Mouse (Mus musculus) hindbrain, embryonic 13.5 days (tissue): ENCODE results near the gene Prnp. TPM values are rescaled to one million over a fixed set of nuclear protein-coding genes. Genes with fewer than 3 reads are reported as not detected.

Experiments used
- ATAC-seq: fragments of 200-750 bp; cut with Nextera tagmentation; 2 replicates; pipeline ENCODE4 v1.8.0; 2017; ENCODE audit warnings: moderate TSS enrichment; ENCODE audit not compliant: low FRiP score
- H3K27ac ChIP-seq: fragments of 300-500 bp; sonication (generic); 2 replicates; pipeline ENCODE4 v1.5.1; 2015; ENCODE audit warnings: inconsistent platforms, mild to moderate bottlenecking, moderate library complexity
- H3K27me3 ChIP-seq: fragments of 300-500 bp; sonication (generic); 2 replicates; pipeline ENCODE4 v1.6.1; 2015; ENCODE audit warnings: mild to moderate bottlenecking, inconsistent platforms
- H3K36me3 ChIP-seq: fragments of 300-500 bp; sonication (generic); 2 replicates; pipeline ENCODE4 v1.6.1; 2015; ENCODE audit warnings: mild to moderate bottlenecking, inconsistent platforms
- H3K4me1 ChIP-seq: fragments of 300-500 bp; sonication (generic); replicated peaks from 2 replicates; pipeline ENCODE4 v1.6.1; 2015; ENCODE audit warnings: inconsistent platforms
- H3K4me2 ChIP-seq: fragments of 300-500 bp; sonication (generic); 2 replicates; pipeline ENCODE4 v1.6.1; 2015; ENCODE audit warnings: inconsistent platforms, mild to moderate bottlenecking, moderate library complexity
- H3K4me3 ChIP-seq: fragments of 300-500 bp; sonication (generic); 2 replicates; pipeline ENCODE4 v1.5.1; 2015; ENCODE audit warnings: mild to moderate bottlenecking, inconsistent platforms
- H3K9ac ChIP-seq: fragments of 300-500 bp; sonication (generic); 2 replicates; pipeline ENCODE4 v1.6.1; 2015; ENCODE audit warnings: mild to moderate bottlenecking, inconsistent platforms
- H3K9me3 ChIP-seq: fragments of 300-500 bp; sonication (generic); 2 replicates; pipeline ENCODE4 v1.6.1; 2016; ENCODE audit warnings: inconsistent platforms
- WGBS: fragments of 180-500 bp; shearing (Covaris S2); methylation state at CpG from one replicate; pipeline ENCODE4 v1.1.7; 2015; 5-methylcytosine and 5-hydroxymethylcytosine counted together
- polyA plus RNA-seq: library from polyadenylated mRNA; unstranded; fragments of >200 nt; fragmentation: Nextera tagmentation; extraction: Ambion mirVana; gene quantifications from 2 replicates; pipeline ENCODE4 v1.2.1, GENCODE M21; 2015

The Prnp gene
- polyA plus RNA-seq, 1 experiment from 2014 or later, result 113 TPM

GRCm38 (mm10) chr2:131888233-131888632 lies 21.5 kb upstream of the Prnp start:
- Histone ChIP-seq H3K27ac (no peak overlapping the region), H3K36me3 (no peaks in the 10 kb centered on the region), H3K9me3 (no peaks in the 10 kb centered on the region), H3K4me2 (no peak overlapping the region), H3K4me1 (peaks cover 9% of the 10 kb centered on the region), H3K9ac (no peak overlapping the region), H3K27me3 (no peaks in the 10 kb centered on the region), H3K4me3 (no peak overlapping the region)
- ATAC-seq, result no peak
- 84% methylated on average over 7 of the region's 7 CpGs for WGBS

- Histone ChIP-seq H3K4me3 (no peak overlapping the region), H3K4me2 (no peak overlapping the region), H3K36me3 (no peaks in the 10 kb centered on the region), H3K9ac (no peak overlapping the region), H3K4me1 (peaks cover 8% of the 10 kb centered on the region; the same call in 1 of the 2 replicates), H3K9me3 (no peaks in the 10 kb centered on the region), H3K27me3 (no peaks in the 10 kb centered on the region), H3K27ac (no peak overlapping the region)
- WGBS, result 32% methylated on average over 5 of the region's 5 CpGs
- no peak for ATAC-seq
These were observed 17.2 kb upstream of the Prnp start for GRCm38 (mm10) chr2:131892534-131892933.

- ATAC-seq, result no peak
- Histone ChIP-seq H3K4me2 (no peak overlapping the region), H3K4me3 (no peak overlapping the region), H3K9me3 (no peaks in the 10 kb centered on the region), H3K36me3 (no peaks in the 10 kb centered on the region), H3K27ac (no peak overlapping the region), H3K4me1 (peaks cover 8% of the 10 kb centered on the region; the same call in 1 of the 2 replicates), H3K9ac (no peak overlapping the region), H3K27me3 (no peaks in the 10 kb centered on the region)
- WGBS, result 88% methylated on average over 2 of the region's 2 CpGs
These were observed 14.6 kb upstream of the Prnp start for GRCm38 (mm10) chr2:131895106-131895505.

GRCm38 (mm10) chr2:131896011-131896410 lies 13.7 kb upstream of the Prnp start:
- Histone ChIP-seq H3K4me3 (no peak overlapping the region), H3K9ac (no peak overlapping the region), H3K4me1 (peaks cover 8% of the 10 kb centered on the region; the same call in 1 of the 2 replicates), H3K27me3 (no peaks in the 10 kb centered on the region), H3K9me3 (no peaks in the 10 kb centered on the region), H3K4me2 (no peak overlapping the region), H3K36me3 (no peaks in the 10 kb centered on the region), H3K27ac (no peak overlapping the region)
- 91% methylated on average over 4 of the region's 4 CpGs for WGBS
- ATAC-seq, result no peak

- Histone ChIP-seq H3K27ac (no peak overlapping the region), H3K4me1 (0 out of 2 replicates have a peak, but pooled peaks cover 1% of the 10 kb centered on the region), H3K4me3 (no peak overlapping the region), H3K27me3 (no peaks in the 10 kb centered on the region), H3K36me3 (no peaks in the 10 kb centered on the region), H3K9ac (no peak overlapping the region), H3K4me2 (no peak overlapping the region), H3K9me3 (no peaks in the 10 kb centered on the region)
- 90% methylated on average over 12 of the region's 12 CpGs for WGBS
- no peak for ATAC-seq
These were observed 12.2 kb upstream of the Prnp start for GRCm38 (mm10) chr2:131897336-131898109.

DNA sequence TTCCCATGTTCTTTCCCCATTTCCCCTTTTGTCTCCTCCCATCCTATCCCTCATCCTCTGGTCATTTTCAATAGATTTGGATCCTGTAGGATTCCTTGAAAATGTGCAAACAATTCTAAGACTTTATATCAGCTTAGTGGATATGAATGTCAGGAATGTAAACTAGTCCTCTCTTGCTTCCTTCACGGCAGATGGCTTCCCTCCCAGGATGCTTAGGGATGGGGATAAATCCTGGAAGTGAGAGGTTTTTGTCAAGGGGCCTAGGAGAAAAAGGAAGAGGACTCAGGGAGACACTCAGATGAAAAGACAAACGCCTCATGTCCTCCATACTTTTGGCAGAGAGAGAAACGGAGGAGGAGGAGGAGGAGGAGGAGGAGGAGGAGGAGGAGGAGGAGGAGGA lies 7.3 kb upstream of the Prnp start:
- no peaks in the 10 kb centered on the region for H3K4me1 ChIP-seq
- H3K36me3 ChIP-seq, result no peaks in the 10 kb centered on the region
- H3K4me3 ChIP-seq, result no peak overlapping the region
- H3K4me2 ChIP-seq, result no peak overlapping the region
- no peak overlapping the region for H3K27ac ChIP-seq
- ATAC-seq, result no peak
- H3K9me3 ChIP-seq, result no peaks in the 10 kb centered on the region
- H3K27me3 ChIP-seq, result no peaks in the 10 kb centered on the region
- no peak overlapping the region for H3K9ac ChIP-seq
- 38% methylated on average over 3 of the region's 3 CpGs for WGBS

DNA sequence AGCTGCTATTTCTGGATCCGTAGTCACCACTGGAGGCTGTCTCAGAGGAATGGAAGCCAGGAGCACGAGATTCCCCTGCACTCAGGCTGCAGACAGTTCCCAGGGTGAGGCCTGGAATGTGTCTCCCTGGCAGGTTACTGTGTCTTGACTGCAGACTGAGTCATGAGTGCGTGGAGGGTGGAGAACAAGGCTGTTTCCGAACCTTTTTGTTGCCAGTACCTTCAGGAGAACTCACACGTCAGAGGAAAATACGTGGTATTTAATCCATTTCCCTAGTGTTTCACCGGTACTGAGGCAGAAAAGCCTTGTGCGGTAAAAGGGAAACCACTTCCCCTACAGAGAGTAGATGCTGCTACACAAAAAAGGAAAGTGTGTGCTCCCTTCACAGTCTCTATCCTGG lies 6.9 kb upstream of the Prnp start:
- Histone ChIP-seq H3K36me3 (no peaks in the 10 kb centered on the region), H3K27ac (no peak overlapping the region), H3K4me3 (no peak overlapping the region), H3K9ac (no peak overlapping the region), H3K27me3 (no peaks in the 10 kb centered on the region), H3K4me1 (no peaks in the 10 kb centered on the region), H3K9me3 (no peaks in the 10 kb centered on the region), H3K4me2 (no peak overlapping the region)
- no peak for ATAC-seq
- 54% methylated on average over 8 of the region's 8 CpGs for WGBS

- H3K36me3 ChIP-seq, result no peaks in the 10 kb centered on the region
- WGBS, result 61% methylated on average over 5 of the region's 5 CpGs
- no peak for ATAC-seq
- H3K9me3 ChIP-seq, result no peaks in the 10 kb centered on the region
- H3K27ac ChIP-seq, result no peak overlapping the region
- no peaks in the 10 kb centered on the region for H3K4me1 ChIP-seq
- no peak overlapping the region for H3K9ac ChIP-seq
- H3K4me2 ChIP-seq, result no peak overlapping the region
- no peaks in the 10 kb centered on the region for H3K27me3 ChIP-seq
- no peak overlapping the region for H3K4me3 ChIP-seq
These were observed 4.7 kb upstream of the Prnp start for GRCm38 (mm10) chr2:131905025-131905424.

DNA sequence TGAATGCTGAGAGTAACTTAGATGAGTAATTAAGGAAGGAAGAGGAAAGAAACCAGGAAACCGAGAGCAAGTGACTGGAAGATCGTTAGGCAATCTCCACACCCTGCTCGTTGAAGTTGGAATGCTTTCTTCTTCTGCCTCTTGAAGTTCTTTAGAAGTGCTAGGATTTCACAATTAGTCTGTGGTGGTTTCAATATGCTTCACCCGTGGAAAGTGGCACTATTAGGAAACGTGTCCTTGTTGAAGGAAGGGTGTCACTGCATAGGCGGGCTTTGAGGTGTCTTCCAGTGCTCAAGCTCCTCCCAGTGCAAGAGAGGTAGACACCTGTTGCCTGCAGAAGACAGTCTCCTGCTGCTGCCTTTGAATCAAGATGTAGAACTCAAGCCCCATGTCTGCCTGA lies 4.0 kb upstream of the Prnp start:
- H3K4me3 ChIP-seq, result no peak overlapping the region
- H3K9ac ChIP-seq, result no peak overlapping the region
- WGBS, result 87% methylated on average over 6 of the region's 6 CpGs
- H3K27me3 ChIP-seq, result no peaks in the 10 kb centered on the region
- H3K36me3 ChIP-seq, result no peaks in the 10 kb centered on the region
- H3K4me2 ChIP-seq, result no peak overlapping the region
- no peaks in the 10 kb centered on the region for H3K9me3 ChIP-seq
- ATAC-seq, result no peak
- no peak overlapping the region for H3K27ac ChIP-seq
- peaks cover 2% of the 10 kb centered on the region for H3K4me1 ChIP-seq

GRCm38 (mm10) chr2:131906266-131906665 lies 3.5 kb upstream of the Prnp start:
- Histone ChIP-seq H3K27me3 (no peaks in the 10 kb centered on the region), H3K4me2 (no peak overlapping the region), H3K9me3 (no peaks in the 10 kb centered on the region), H3K36me3 (no peaks in the 10 kb centered on the region), H3K4me1 (peaks cover 7% of the 10 kb centered on the region), H3K9ac (no peak overlapping the region), H3K4me3 (no peak overlapping the region), H3K27ac (no peak overlapping the region)
- WGBS, result 90% methylated on average over 3 of the region's 3 CpGs
- ATAC-seq, result no peak

GRCm38 (mm10) chr2:131906846-131907245 lies 2.9 kb upstream of the Prnp start:
- no peak for ATAC-seq
- H3K36me3 ChIP-seq, result no peaks in the 10 kb centered on the region
- WGBS, result 69% methylated on average over 1 of the region's 1 CpGs
- no peak overlapping the region for H3K9ac ChIP-seq
- peaks cover 13% of the 10 kb centered on the region for H3K4me1 ChIP-seq
- H3K9me3 ChIP-seq, result no peaks in the 10 kb centered on the region
- no peak overlapping the region for H3K4me3 ChIP-seq
- H3K4me2 ChIP-seq, result no peak overlapping the region
- H3K27me3 ChIP-seq, result no peaks in the 10 kb centered on the region
- H3K27ac ChIP-seq, result no peak overlapping the region

DNA sequence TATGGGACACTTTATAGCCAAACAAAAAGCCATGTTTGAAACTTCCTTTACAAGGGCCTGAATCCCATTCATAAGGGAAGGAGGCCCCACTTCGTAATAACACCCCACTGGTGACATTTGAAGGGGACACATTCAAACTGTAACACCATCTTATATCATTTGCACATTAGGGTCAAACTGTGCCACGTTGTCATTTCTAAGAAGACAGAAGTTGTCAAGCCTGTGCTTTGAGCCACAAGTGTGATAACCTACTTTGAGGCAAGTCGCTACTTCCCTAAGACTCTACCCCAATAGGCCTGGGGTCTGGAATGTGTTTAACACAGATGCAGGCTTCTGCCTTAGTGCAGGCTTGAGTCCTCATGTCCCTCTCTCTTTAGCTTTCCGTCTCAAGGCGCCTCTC lies 2.4 kb upstream of the Prnp start:
- no peak overlapping the region for H3K4me2 ChIP-seq
- no peak for ATAC-seq
- H3K4me3 ChIP-seq, result no peak overlapping the region
- H3K9me3 ChIP-seq, result no peaks in the 10 kb centered on the region
- H3K36me3 ChIP-seq, result no peaks in the 10 kb centered on the region
- H3K9ac ChIP-seq, result no peak overlapping the region
- peaks cover 18% of the 10 kb centered on the region for H3K4me1 ChIP-seq
- WGBS, result 84% methylated on average over 5 of the region's 5 CpGs
- H3K27me3 ChIP-seq, result no peaks in the 10 kb centered on the region
- no peak overlapping the region for H3K27ac ChIP-seq

- Histone ChIP-seq H3K27ac (no peak overlapping the region), H3K9me3 (no peaks in the 10 kb centered on the region), H3K4me3 (no peak overlapping the region), H3K9ac (no peak overlapping the region), H3K4me1 (peaks cover 27% of the 10 kb centered on the region), H3K4me2 (no peak overlapping the region), H3K27me3 (no peaks in the 10 kb centered on the region), H3K36me3 (no peaks in the 10 kb centered on the region)
- ATAC-seq, result no peak
- WGBS, result 73% methylated on average over 7 of the region's 7 CpGs
These were observed 1.3 kb upstream of the Prnp start for GRCm38 (mm10) chr2:131908351-131908861.
